Mouse (Mus musculus) forebrain, embryonic 14.5 days (tissue): Measurements from ENCODE around the gene Dstyk. TPM values are rescaled to one million over a fixed set of nuclear protein-coding genes. Genes with fewer than 3 reads are reported as not detected.

Experiments
- ATAC-seq: fragments of 200-750 bp; cut with Nextera tagmentation; 2 replicates; pipeline ENCODE4 v1.8.0; 2017; ENCODE audit warnings: mild to moderate bottlenecking, moderate library complexity
- DNase-seq: peaks from one replicate; pipeline ENCODE4 v3.0.0-alpha.2; 2015; ENCODE audit warnings: low spot score
- H3K27ac ChIP-seq: fragments of 300-500 bp; sonication (generic); 2 replicates; pipeline ENCODE4 v1.5.1; 2014; ENCODE audit warnings: low read depth, mild to moderate bottlenecking, control low read depth, low read length, moderate library complexity
- H3K27me3 ChIP-seq: fragments of 300-500 bp; sonication (generic); replicated peaks from 2 replicates; pipeline ENCODE4 v1.6.1; 2014; ENCODE audit warnings: low read length, control low read depth, mixed read lengths; ENCODE audit not compliant: control insufficient read depth, insufficient read depth
- H3K36me3 ChIP-seq: fragments of 300-500 bp; sonication (generic); 2 replicates; pipeline ENCODE4 v1.6.1; 2014; ENCODE audit warnings: low read length, control low read depth; ENCODE audit not compliant: control insufficient read depth, insufficient read depth
- H3K4me1 ChIP-seq: fragments of 300-500 bp; sonication (generic); 2 replicates; pipeline ENCODE4 v1.6.1; 2014; ENCODE audit warnings: antibody characterized with exemption, low read length, control low read depth; ENCODE audit not compliant: control insufficient read depth, insufficient read depth
- H3K4me2 ChIP-seq: fragments of 300-500 bp; sonication (generic); 2 replicates; pipeline ENCODE4 v1.6.1; 2014; ENCODE audit warnings: mild to moderate bottlenecking, control low read depth, low read length
- H3K4me3 ChIP-seq: fragments of 300-500 bp; sonication (generic); 2 replicates; pipeline ENCODE4 v1.5.1; 2014; ENCODE audit warnings: low read depth, low read length, control low read depth
- H3K9ac ChIP-seq: fragments of 300-500 bp; sonication (generic); 2 replicates; pipeline ENCODE4 v1.6.1; 2014; ENCODE audit warnings: mild to moderate bottlenecking, low read length, control low read depth, moderate library complexity
- H3K9me3 ChIP-seq: fragments of 300-500 bp; sonication (generic); replicated peaks from 2 replicates; pipeline ENCODE4 v1.6.1; 2016; ENCODE audit warnings: low read length, control low read depth, mixed read lengths; ENCODE audit not compliant: control insufficient read depth
- WGBS: fragments of 180-500 bp; shearing (Covaris S2); extraction: QIAGEN DNeasy Blood & Tissue Kit; methylation state at CpG from one replicate; pipeline ENCODE4 v1.1.7; 2014; 5-methylcytosine and 5-hydroxymethylcytosine counted together
- polyA plus RNA-seq: library from polyadenylated mRNA; unstranded; fragments of >200 nt; fragmentation: Nextera tagmentation; extraction: Ambion mirVana; gene quantifications from 2 replicates; pipeline ENCODE4 v1.2.1, GENCODE M21; 2014

Dstyk gene
- polyA plus RNA-seq, 1 experiment from 2014 or later = 7.7 TPM

GRCm38 (mm10) chr1:132396705-132397104 lies 20.6 kb upstream of the Dstyk start:
- Histone ChIP-seq H3K9ac (no peak overlapping the region), H3K4me1 (no peaks in the 10 kb centered on the region), H3K27me3 (no peaks in the 10 kb centered on the region), H3K4me2 (no peak overlapping the region), H3K36me3 (no peaks in the 10 kb centered on the region), H3K4me3 (no peak overlapping the region), H3K27ac (no peak overlapping the region), H3K9me3 (peaks cover 4% of the 10 kb centered on the region; the same call in 1 of the 2 replicates)
- no peak for ATAC-seq
- 71% methylated on average over 2 of the region's 2 CpGs for WGBS
- no peak for DNase-seq

- Histone ChIP-seq H3K4me2 (no peak overlapping the region), H3K9ac (no peak overlapping the region), H3K27ac (no peak overlapping the region), H3K4me3 (no peak overlapping the region), H3K36me3 (no peaks in the 10 kb centered on the region), H3K27me3 (no peaks in the 10 kb centered on the region), H3K4me1 (no peaks in the 10 kb centered on the region), H3K9me3 (peaks cover 4% of the 10 kb centered on the region; the same call in 1 of the 2 replicates)
- 59% methylated on average over 1 of the region's 1 CpGs for WGBS
- ATAC-seq (no peak), DNase-seq (no peak)
These were observed 16.8 kb upstream of the Dstyk start for GRCm38 (mm10) chr1:132400538-132400937.

- H3K36me3 ChIP-seq = no peaks in the 10 kb centered on the region
These were observed 15.5 kb upstream of the Dstyk start for GRCm38 (mm10) chr1:132401843-132402242.

GRCm38 (mm10) chr1:132410657-132411056 lies 6.7 kb upstream of the Dstyk start:
- Histone ChIP-seq H3K9me3 (no peaks in the 10 kb centered on the region), H3K36me3 (no peaks in the 10 kb centered on the region), H3K4me2 (no peak overlapping the region), H3K27me3 (no peaks in the 10 kb centered on the region), H3K9ac (no peak overlapping the region), H3K4me3 (no peak overlapping the region), H3K27ac (no peak overlapping the region), H3K4me1 (no peaks in the 10 kb centered on the region)
- 94% methylated on average over 3 of the region's 3 CpGs for WGBS
- no peak for DNase-seq
- no peak for ATAC-seq

More at GRCm38 (mm10) chr1:132401843-132402242, 15.5 kb upstream of the Dstyk start:
- DNase-seq = no peak
- Histone ChIP-seq H3K4me2 (no peak overlapping the region), H3K9me3 (peaks cover 4% of the 10 kb centered on the region; the same call in 1 of the 2 replicates), H3K4me3 (no peak overlapping the region), H3K27me3 (no peaks in the 10 kb centered on the region), H3K9ac (no peak overlapping the region), H3K4me1 (no peaks in the 10 kb centered on the region), H3K27ac (no peak overlapping the region)
- no peak for ATAC-seq
- 89% methylated on average over 1 of the region's 1 CpGs for WGBS

GRCm38 (mm10) chr1:132416244-132416942 lies 962 bp upstream of the Dstyk start:
- DNase-seq (no peak), ATAC-seq (no peak)
- Histone ChIP-seq H3K4me1 (peaks cover 19% of the 10 kb centered on the region), H3K9ac (0 out of 2 replicates have a peak overlapping the region, but pooled peaks have one; percentile 84), H3K4me3 (no peak overlapping the region), H3K27ac (no peak overlapping the region), H3K27me3 (no peaks in the 10 kb centered on the region), H3K36me3 (no peaks in the 10 kb centered on the region), H3K4me2 (peak overlapping the region; percentile 77; the same call in 1 of the 2 replicates), H3K9me3 (no peaks in the 10 kb centered on the region)
- WGBS = 81% methylated on average over 8 of the region's 8 CpGs

GRCm38 (mm10) chr1:132416943-132417290 lies 438 bp upstream of the Dstyk start:
- no peak for ATAC-seq
- Histone ChIP-seq H3K27me3 (no peaks in the 10 kb centered on the region), H3K4me1 (peaks cover 19% of the 10 kb centered on the region), H3K9me3 (no peaks in the 10 kb centered on the region), H3K27ac (peak overlapping the region; percentile 91), H3K36me3 (no peaks in the 10 kb centered on the region), H3K9ac (peak overlapping the region; percentile 84), H3K4me3 (peak overlapping the region; percentile 63), H3K4me2 (peak overlapping the region; percentile 77)
- WGBS = 19% methylated on average over 6 of the region's 6 CpGs
- no peak for DNase-seq

- H3K36me3 ChIP-seq = no peaks in the 10 kb centered on the region
- peaks cover 19% of the 10 kb centered on the region for H3K4me1 ChIP-seq
- H3K4me2 ChIP-seq = no peak overlapping the region
- H3K9me3 ChIP-seq = no peaks in the 10 kb centered on the region
- H3K27me3 ChIP-seq = no peaks in the 10 kb centered on the region
- no peak overlapping the region for H3K4me3 ChIP-seq
- ATAC-seq = no peak
- DNase-seq = no peak
- no peak overlapping the region for H3K9ac ChIP-seq
- H3K27ac ChIP-seq = no peak overlapping the region
- 77% methylated on average over 2 of the region's 2 CpGs for WGBS
These were observed 2.9 kb downstream of the Dstyk start for GRCm38 (mm10) chr1:132420206-132420605.

GRCm38 (mm10) chr1:132420662-132421061 lies 3.3 kb downstream of the Dstyk start:
- Histone ChIP-seq H3K27ac (no peak overlapping the region), H3K9ac (no peak overlapping the region), H3K4me1 (peaks cover 21% of the 10 kb centered on the region), H3K9me3 (no peaks in the 10 kb centered on the region), H3K36me3 (no peaks in the 10 kb centered on the region), H3K27me3 (no peaks in the 10 kb centered on the region), H3K4me3 (no peak overlapping the region), H3K4me2 (no peak overlapping the region)
- DNase-seq (no peak), ATAC-seq (no peak)
- WGBS = 89% methylated on average over 7 of the region's 7 CpGs

GRCm38 (mm10) chr1:132422912-132423696 lies 5.7 kb downstream of the Dstyk start:
- H3K9me3 ChIP-seq = no peaks in the 10 kb centered on the region
- no peak overlapping the region for H3K27ac ChIP-seq
- ATAC-seq (no peak), DNase-seq (no peak)
- H3K27me3 ChIP-seq = no peaks in the 10 kb centered on the region
- H3K4me2 ChIP-seq = no peak overlapping the region
- 95% methylated on average over 5 of the region's 5 CpGs for WGBS
- H3K36me3 ChIP-seq = no peaks in the 10 kb centered on the region
- no peak overlapping the region for H3K4me3 ChIP-seq
- peaks cover 19% of the 10 kb centered on the region for H3K4me1 ChIP-seq
- H3K9ac ChIP-seq = no peak overlapping the region
